Mouse (Mus musculus) mouse embryonic stem cell (cell line): Measurements from ENCODE around the gene Gm44502.

Experiments used
- in situ Hi-C, 2 experiments: fragments of 300-500 bp; cut with MboI; formaldehyde crosslinking; loops; 1 replicate in 1 of 2; 3 replicates in 1 of 2; pipeline ENCODE4 v1.14.3; 2019 to 2020; ENCODE audit warnings: low sequenced_read_pairs in 2 of 2, low pct_unique_long_range_greater_than_20kb in 1 of 2, mixed read lengths in 1 of 2; ENCODE audit not compliant: unreplicated experiment in 1 of 2

Gene Gm44502

GRCm38 (mm10) chr15:89374801-89375534 is 54.5 kb downstream of the Gm44502 start:
- in situ Hi-C loops = no loop called here

- in situ Hi-C loops = no loop called here
These were observed 55.2 kb downstream of the Gm44502 start for GRCm38 (mm10) chr15:89374340-89374739.

GRCm38 (mm10) chr15:89373762-89374248 is 55.7 kb downstream of the Gm44502 start, which contains the start of gene Sco2:
Sco2 (minus strand) TSS chr15:89373846.
- in situ Hi-C loops = no loop called here

- in situ Hi-C loops = no loop called here
These were observed 56.3 kb downstream of the Gm44502 start for GRCm38 (mm10) chr15:89373027-89373761.

- in situ Hi-C loops = no loop called here
These were observed 57.0 kb downstream of the Gm44502 start for GRCm38 (mm10) chr15:89372536-89372935.

GRCm38 (mm10) chr15:89372068-89372467 is 57.4 kb downstream of the Gm44502 start:
- in situ Hi-C loops = no loop called here
